ENCODE assay signal across 24 mouse cellular contexts in the genomic region with DNA sequence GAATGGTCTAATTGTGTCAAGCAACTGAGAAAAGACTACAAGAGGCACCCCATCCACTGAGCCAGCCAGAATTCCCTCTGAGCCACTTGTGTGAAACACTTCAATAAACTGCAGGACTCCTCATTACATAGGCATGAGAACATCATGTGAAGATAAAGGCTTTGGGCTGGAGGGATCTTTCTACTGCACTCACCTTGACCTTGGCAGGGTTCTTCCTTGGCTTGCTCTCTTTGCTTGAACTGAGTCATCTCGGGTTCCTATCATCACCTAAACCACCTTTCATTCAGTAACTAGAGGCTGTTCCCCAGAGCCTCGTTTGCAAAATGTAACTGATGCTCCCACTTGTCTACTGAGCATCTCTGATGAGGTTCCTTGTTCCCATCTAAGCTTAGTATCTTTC.
"Had no signal": no experiment of that assay in that cellular context is flagged by ENCODE, and none has a peak within 500 bp of the region (broad histone marks: within the 10 kb centered on the region; RNA-seq: fewer than 3 reads in every experiment).

No protein-coding gene starts in this region.

- ATAC-seq: hindbrain, embryonic 16.5 days; inflammation-experienced regulatory T-cells, adult 6 months; intestine, embryonic 16.5 days; liver, embryonic 12.5 days had no signal

- H3K4me3 ChIP-seq: gastrocnemius, adult 2 months; heart, embryonic 12.5 days; hindbrain, embryonic 10.5 days; hindbrain, embryonic 12.5 days; left cerebral cortex, adult 2 months; limb, embryonic 13.5 days; limb, embryonic 15.5 days; liver, embryonic 12.5 days had no signal

- H3K4me1 ChIP-seq: hindbrain, embryonic 10.5 days; hindbrain, embryonic 12.5 days; liver, embryonic 12.5 days had no signal

- H3K36me3 ChIP-seq: heart, embryonic 12.5 days; hindbrain, embryonic 10.5 days; hindbrain, embryonic 12.5 days; limb, embryonic 13.5 days; limb, embryonic 15.5 days; liver, embryonic 12.5 days had no signal

- H3K27me3 ChIP-seq: hindbrain, embryonic 12.5 days; limb, embryonic 13.5 days; limb, embryonic 15.5 days; liver, embryonic 12.5 days had no signal

- DNase-seq: gastrocnemius, adult 2 months; gastrocnemius, postnatal 10 days; gastrocnemius, postnatal 25 days; heart, postnatal 10 days; heart, postnatal 4 days; kidney, adult 18-20 months; kidney, adult 8-10 months; kidney, postnatal 10 days; kidney, postnatal 25 days; kidney, postnatal 4 days; layer of hippocampus, adult 9-11 months; layer of hippocampus, postnatal 36 days had no signal

- H3K27ac ChIP-seq: gastrocnemius, adult 2 months; hindbrain, embryonic 10.5 days; hindbrain, embryonic 12.5 days; hindbrain, embryonic 14.5 days; left cerebral cortex, adult 2 months; limb, embryonic 13.5 days; limb, embryonic 15.5 days; liver, embryonic 12.5 days; liver, embryonic 14.5 days had no signal

- H3K9me3 ChIP-seq: heart, embryonic 12.5 days; hindbrain, embryonic 10.5 days; hindbrain, embryonic 12.5 days; limb, embryonic 13.5 days; limb, embryonic 15.5 days had no signal
